Mouse (Mus musculus) liver, postnatal 0 days (tissue): ENCODE results near the gene Ywhab.

ENCODE experiments used
- CTCF ChIP-seq: sonication (generic); IDR thresholded peaks from 2 replicates; pipeline ENCODE4 v1.5.1; 2016; ENCODE audit warnings: antibody characterized with exemption, low read depth
- EP300 ChIP-seq: IDR thresholded peaks from 2 replicates; pipeline ENCODE4 v1.6.1; 2016; ENCODE audit warnings: antibody characterized with exemption, low read depth, mild to moderate bottlenecking

DNA sequence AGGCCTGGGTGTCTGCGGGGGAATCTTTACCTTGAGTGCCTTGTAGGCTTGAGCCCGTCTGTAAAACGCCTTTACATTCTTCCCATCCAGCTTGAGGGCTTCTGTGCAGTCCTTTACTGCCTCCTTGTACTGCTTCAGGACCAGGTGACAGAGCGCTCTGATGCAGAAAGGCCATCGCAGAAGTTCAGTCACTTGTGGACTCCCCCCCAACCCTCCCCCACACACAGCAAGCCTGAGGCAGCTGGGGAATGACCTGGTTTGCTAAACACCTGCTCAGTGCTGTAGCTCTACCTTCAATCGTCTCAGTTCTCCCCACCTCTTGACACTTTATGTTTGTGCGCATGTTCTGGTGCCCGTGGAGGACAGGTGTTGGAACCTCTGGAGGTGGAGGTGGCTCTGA lies 59.9 kb downstream of the Ywhab start:
- TF ChIP-seq EP300: no peak
- no peak for TF ChIP-seq CTCF
